Mouse (Mus musculus): Measurements from ENCODE around the gene Pogk.

The Pogk gene

DNA sequence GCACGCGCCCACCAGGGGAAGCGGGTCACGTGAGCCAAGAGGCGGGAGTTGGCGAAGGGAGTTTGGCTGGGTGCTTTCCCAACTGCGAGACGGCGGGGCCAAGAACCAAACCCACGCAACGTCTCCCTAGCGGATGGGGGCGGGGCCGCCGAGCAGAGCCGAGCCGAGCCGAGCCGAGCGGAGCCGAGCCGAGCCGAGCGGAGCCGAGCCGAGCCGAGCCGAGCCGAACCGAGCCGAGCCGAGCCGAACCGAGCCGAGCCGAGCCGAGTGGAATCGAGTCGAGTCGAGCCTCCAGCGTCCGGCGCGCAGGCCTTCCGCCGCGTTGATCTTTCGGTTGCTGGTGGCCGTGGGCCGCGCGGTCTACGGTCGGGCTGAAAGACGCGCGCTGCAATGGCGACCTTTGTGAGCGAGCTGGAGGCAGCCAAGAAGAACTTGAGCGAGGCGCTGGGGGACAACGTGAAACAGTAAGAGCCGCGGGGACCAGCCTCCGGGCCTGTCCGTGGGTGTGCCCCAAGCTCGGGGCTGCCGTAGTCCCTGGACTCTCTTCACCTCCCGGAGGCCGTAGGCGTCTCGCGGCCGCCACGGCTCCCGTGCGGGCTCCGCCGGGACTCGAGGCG is 30.5 kb downstream of the Pogk start, which contains the start of gene Tada1:
Gene Tada1 (plus strand): TSS at position 85 of the 617 bp plus-strand sequence.
- peak; percentile 93 to 96 for DNase-seq

DNA sequence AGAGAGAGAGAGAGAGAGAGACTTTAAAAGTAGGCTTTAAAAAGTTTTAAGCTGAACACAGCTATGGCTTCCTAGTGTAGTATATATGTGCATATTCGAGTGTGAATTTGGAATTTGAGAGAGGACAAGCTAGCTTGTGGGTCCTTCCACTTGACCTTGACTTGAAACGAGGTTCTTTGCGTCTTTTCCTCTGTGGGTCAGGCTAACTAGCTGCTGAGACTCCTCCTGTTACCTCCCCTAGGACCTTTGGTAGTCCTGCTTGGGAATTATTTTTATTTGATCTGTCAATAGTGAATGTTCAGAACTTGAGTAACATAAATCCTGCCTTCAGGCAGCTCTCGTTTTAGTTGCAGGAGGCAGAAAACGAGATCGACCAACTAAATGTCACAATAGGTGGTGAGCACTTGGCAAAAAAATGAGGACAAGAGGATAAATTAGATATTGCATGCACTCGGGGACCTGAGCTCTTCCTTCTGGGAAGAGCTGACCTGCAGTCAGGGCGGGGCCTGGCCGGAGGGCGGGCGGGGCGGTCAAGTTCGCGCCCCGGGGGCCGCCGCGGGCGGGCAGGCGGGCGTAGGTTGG is 31.1 kb downstream of the Pogk start:
- no peak for DNase-seq

DNA sequence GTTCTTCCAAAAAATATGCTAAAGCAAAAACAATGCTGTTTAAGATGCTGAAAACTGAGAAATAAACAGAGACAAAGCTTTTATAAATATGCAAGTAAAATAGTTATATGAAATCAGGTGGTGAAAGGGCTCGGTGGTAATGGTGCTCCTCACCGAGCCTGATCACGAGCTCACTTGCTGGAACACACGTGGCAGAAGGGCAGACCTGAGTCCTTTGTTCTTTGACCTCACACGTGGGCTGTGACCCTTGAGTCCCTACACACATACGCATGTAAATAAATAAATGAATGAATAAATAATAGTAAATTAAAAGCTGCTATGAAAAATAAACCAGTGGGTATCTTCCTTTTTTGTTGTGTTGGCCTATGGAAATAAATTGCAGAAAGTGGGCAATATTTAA is 32.5 kb downstream of the Pogk start:
- no peak for DNase-seq

DNA sequence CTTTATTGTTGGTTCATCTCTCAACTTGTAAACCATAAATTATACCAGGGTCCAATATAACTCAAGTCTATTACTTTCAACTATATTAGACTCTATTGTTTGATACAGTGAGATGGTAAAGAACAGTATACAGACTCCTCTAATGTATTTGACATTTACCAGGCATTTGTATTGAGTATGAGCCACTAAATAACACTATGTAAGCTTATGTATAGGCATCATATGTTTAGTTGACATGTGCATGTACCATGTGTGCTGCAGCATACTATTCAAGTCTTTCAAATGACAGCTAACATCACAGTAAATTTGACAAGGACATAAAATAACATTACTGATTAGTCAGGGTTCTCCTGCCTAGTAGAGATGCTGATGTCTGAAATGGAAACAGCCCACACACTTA is 46.5 kb downstream of the Pogk start:
- DNase-seq: no peak

DNA sequence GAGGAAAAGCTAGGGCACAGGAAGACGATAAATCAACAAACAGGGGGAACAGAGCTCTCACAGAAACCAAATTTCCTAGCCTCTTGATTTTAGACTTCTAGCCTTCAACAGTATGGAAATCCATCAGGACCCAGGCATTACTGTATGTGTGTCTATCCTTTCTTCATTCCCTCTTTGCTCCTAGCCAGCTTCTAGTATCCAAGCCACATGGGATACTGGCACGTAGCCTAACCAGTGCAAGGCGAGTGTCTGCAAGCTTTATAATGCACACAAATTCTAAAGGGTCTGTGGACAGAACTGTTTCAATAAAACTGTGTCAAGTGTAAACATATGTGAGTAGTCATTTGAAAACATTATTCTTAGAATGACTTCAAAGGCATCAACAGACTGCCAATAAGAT is 47.0 kb downstream of the Pogk start:
- DNase-seq: peak in 1 of 2 experiments; percentile 35

DNA sequence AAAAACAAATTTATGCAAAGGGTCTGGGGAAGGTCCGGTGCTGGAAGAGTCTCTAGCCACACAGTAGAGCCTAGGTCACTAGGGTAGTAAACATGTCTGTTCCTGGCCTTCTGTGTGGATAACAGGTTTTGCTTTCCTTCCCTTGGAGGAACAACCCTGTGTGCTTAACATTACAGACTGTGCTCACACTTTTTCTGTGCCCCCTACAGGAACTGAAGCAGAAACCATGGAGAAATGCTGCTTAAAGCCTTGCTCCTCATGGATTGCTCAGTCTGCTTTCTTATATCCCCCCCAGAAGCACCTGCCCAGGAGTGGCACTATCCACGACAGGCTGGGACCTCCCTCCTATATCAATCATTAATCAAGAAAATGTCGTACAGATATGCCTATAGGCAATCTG is 47.8 kb downstream of the Pogk start:
- no peak for DNase-seq

DNA sequence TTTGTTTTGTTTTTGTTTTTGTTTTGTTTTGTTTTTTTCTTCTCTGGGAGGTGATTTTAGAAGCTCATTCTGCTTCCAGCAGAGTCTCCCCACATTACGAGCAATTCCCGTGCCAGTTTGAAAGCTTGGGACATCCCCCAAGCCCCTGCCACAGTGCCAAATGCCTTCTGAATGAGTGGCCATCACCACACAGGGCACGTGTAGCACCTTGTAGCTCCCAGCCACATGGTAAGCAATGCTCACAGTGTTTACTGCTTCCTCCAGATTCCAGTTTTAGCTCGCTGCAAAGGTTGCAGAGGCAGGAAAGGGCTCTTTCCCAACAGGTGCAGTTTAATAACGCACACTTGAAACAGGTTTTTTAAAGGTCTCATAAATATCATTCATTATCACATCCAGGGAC is 48.8 kb downstream of the Pogk start:
- no peak for DNase-seq

DNA sequence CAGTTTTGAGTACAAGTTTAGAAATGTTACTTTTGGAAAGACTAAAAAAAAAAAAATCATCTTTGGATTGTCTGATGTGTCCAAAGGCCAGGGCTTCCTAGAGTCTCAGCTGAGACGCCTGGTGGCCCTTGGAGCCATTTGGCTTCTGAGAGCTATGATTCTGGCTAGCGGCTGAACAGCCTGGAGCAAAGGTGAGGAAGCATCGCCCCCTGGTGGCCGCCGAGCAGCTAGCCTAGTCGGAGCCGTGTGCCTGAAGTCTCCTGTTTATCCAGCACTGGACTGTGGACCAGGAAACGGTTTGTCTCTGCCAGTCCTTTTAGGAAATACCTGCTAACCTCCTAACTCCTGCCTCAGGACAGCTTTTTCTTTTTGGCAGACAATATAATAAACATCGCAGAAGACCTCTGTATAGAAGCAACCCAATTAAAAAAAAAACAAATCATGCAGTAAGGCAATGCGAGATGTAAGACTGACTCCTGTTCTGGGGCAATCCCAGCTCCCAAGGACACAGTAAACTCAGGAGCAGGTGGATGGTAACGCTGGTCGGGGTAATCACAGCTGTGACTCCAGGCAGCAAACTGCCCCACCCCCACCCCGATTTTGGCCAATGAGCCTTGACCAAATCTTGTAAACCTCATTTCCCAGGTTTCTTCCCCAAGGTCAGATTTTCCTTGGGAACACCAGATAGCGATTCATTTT is 49.4 kb downstream of the Pogk start:
- peak; percentile 79 to 87 for DNase-seq

DNA sequence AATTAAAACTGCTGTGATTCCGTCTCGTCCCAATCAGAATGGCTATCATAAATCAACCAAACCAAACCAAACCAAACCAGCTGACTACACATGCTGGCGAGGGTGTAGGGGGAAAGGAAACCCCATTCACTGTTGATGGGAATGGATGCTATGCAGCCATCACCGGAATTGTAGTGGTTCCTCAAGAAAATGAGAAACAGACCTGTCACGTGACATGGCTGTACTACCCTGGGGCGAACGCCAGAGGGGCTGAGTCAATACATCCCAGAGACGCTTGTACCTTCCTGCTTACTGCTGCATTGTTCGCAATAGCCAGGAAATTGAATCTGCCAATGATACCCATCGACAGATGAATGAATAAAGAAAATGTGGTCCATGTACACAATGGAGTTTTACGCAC is 59.9 kb downstream of the Pogk start:
- no peak for DNase-seq

DNA sequence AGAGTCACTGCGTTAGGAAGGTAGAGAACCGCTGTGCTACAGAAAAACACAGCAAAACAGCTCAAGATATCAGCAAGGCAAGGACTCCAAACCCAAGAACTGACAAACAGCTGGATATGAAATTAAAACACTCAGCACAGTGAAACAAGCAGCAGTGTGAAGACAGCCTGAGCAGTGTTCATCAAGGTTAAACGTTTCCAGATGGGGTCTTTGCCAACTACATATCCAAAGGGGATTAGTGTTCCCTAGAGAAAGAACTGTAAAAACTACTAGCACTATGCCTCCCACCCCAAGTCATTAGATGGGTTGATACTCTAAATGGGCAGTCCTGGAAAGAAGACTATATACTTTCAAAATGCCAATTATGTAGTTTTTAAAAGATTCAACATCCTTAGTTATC is 60.3 kb downstream of the Pogk start:
- DNase-seq: no peak

DNA sequence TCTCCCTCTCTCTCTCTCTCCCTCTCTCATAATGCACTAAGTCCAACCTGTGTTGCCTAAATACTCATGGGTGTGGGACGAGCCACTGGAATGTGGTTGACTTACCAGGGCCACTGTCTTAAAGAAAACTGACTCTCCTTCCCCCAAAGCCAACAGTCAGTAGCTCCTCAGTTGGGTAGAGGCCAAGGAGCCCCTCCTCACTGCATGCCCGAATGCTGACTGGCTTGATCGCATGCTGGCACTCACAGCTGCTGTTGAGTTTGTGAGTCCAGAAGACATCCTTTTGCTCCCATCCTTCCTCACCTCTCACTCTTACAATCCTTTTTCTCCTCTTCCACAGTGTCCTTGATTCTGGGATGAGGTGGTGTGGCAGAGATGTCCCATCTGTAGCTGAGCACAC is 62.8 kb downstream of the Pogk start:
- DNase-seq: no peak

DNA sequence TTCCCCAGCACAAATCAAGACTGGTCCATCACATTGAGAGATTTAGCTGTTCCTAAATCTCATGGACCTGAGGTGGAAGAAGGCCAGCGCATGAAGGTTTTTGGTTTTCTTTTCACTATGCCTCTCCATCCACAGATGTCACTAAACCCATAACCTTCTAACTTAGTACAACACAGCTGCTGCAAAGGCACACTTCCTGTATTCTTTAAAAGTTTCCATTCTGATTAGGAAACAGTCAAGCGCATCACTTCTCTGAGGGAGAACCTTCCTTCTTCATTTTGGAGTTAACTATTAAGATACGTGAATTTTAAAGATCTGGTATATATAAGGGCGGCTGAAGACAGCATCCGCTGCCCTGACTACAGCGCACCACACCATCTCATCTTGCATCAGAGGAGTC is 64.1 kb downstream of the Pogk start:
- no peak for DNase-seq

DNA sequence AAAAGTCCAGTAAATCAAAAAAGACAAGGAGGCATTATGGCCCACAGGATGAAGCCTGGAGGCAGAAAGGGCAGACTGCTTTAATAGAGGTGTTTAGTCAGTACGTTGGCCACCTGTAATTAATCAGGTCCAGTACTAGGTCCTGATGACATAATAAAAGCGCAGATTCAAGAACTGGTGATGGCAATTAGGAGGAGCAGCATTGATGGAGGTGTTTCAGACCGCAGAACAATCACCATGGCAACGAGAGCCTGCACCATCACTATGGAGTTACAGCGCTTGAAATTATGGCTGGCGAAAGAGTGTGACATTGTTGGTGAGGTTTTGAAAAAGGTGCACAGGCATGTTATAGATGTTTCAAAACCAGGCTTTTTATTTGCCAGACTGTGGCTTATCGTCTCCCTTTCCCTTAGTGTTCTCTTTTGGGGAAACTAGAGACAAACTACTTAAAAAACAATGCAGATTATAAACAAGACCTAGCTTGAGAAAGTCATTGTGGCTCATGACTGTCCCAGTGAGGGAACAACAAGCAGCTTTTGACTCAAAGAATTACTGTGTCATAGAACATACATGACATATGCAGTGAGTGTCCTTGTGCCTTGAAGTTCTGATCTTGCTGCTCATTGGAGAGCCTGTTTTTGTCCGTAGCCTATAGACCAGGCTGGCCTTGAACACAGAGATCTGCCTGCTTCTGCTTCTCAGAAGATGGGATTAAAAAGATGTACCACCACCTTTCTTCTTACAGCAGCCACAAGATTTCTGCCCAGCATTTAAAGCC is 65.2 kb downstream of the Pogk start:
- DNase-seq: no peak

DNA sequence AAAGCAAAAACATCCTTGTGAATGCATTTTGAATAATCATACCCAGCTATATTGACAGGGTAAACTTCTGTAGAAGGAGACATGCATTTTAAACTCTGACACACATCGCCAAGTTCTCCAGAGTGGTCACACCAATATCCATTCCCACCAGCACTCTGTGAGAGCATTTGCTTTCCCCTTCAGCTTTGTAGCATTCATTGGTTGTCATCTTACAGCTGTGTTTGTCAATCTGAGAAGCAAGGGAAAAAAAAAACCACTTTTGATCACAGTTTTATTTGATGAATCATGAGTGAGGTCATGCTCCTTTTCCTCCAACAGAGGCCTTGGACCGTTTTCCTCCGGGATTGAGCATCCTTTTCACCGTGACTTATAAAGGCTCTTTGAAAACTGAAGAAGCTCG is 66.1 kb downstream of the Pogk start:
- DNase-seq: no peak

DNA sequence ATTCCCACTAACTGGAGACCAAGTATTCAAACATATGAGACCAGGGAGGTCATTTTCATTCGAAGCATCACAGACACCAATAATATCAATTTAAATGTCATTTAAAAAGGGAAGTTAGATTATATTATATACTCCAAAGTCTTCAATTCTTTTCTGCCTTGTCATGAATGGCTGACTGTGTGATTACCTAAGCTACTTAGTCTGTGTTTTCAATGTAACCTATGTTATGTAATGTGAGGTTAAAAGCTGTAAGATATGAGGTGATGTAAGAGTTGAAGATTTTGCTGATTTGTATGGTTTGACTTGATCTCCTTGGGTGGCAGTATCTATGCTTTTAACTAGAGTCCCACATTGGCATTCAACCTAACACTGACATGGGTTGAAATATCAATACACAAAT is 67.1 kb downstream of the Pogk start:
- DNase-seq: no peak

DNA sequence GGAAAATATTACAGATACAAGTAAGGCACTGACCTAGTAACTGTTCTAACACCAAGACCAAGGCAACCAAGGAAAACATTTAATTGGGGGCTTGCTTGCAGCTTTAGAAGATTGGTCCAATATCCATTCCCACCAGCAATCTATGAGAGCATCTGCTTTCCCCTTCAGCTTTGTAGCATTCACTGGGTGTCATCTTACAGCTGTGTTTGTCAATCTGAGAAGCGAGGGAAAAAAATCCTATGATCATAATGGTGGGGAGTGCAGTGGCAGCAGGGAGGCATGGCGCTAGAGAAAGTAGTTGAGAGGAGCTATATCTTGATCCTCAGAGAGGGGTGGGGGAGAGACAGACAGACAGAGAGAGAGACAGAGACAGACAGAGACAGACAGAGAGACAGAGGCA is 67.6 kb downstream of the Pogk start:
- no peak for DNase-seq

DNA sequence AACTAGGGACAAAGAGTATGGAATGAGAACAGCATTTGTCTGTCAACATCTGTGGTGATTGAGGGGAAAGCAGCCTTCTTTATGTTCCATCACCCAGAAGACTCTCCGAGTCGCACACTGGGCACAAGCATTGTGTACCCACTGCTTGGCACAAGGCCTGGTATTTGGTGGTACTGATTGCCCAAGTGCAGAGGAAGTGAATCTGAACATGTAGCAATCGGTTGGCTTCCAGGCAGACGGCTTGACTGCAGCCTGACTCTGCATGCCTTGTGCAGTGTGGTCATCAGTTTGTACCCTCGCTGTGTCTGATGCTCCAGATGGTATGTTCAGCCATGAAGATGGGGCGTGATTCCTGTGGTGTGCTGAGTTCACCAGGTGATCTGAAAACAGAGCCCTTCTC is 70.6 kb downstream of the Pogk start:
- DNase-seq: peak; percentile 42 to 43

All from lung, postnatal 4 days (tissue).